Mouse (Mus musculus) MEL (cell line): ENCODE data around the gene Fsip1. TPM values are rescaled to one million over a fixed set of nuclear protein-coding genes. Genes with fewer than 3 reads are reported as not detected.

Source experiments
- DNase-seq: peaks from one replicate; pipeline ENCODE4 v3.0.0; 2011; ENCODE audit warnings: low read depth, low spot score
- H3K27ac ChIP-seq: 2 replicates; pipeline ENCODE4 v1.5.1; 2012; ENCODE audit warnings: low read depth, mild to moderate bottlenecking, control low read depth, low read length, moderate library complexity; ENCODE audit not compliant: control insufficient read depth
- H3K27me3 ChIP-seq, 2 experiments: fragments of 150-350 bp in 1 of 2; sonication (generic) in 1 of 2; 2 replicates each; pipeline ENCODE4 v1.6.1; 2012; ENCODE audit warnings: low read length in 2 of 2, mild to moderate bottlenecking in 2 of 2, improper control_type of control experiment in 1 of 2, moderate library complexity in 1 of 2; ENCODE audit not compliant: insufficient read depth in 2 of 2, control insufficient read depth in 1 of 2
- H3K36me3 ChIP-seq, 2 experiments: 2 replicates each; pipeline ENCODE4 v1.6.1; 2012 to 2014; ENCODE audit warnings: low read length in 2 of 2, improper control_type of control experiment in 1 of 2, inconsistent platforms in 1 of 2, mild to moderate bottlenecking in 1 of 2; ENCODE audit not compliant: insufficient read depth in 2 of 2, control insufficient read depth in 1 of 2
- H3K4me1 ChIP-seq, 2 experiments: fragments of 150-350 bp in 1 of 2; sonication (generic) in 1 of 2; 2 replicates each; pipeline ENCODE4 v1.6.1; 2012; ENCODE audit warnings: low read length in 2 of 2, improper control_type of control experiment in 1 of 2, mild to moderate bottlenecking in 1 of 2; ENCODE audit not compliant: insufficient read depth in 2 of 2, control insufficient read depth in 1 of 2
- H3K4me3 ChIP-seq, 2 experiments: fragments of 150-350 bp in 1 of 2; sonication (generic) in 1 of 2; 2 replicates each; pipeline ENCODE4 v1.5.1; 2012; ENCODE audit warnings: low read depth in 2 of 2, low read length in 2 of 2, mild to moderate bottlenecking in 2 of 2, moderate library complexity in 2 of 2, control low read depth in 1 of 2, improper control_type of control experiment in 1 of 2; ENCODE audit not compliant: control insufficient read depth in 1 of 2, insufficient read depth in 1 of 2
- H3K79me2 ChIP-seq: 2 replicates; pipeline ENCODE4 v1.6.1; 2012; ENCODE audit warnings: mild to moderate bottlenecking, low read length, moderate library complexity; ENCODE audit not compliant: control insufficient read depth, poor library complexity, insufficient read depth
- H3K9ac ChIP-seq: 2 replicates; pipeline ENCODE4 v1.6.1; 2012; ENCODE audit warnings: low read depth, mild to moderate bottlenecking, control low read depth, low read length, moderate library complexity; ENCODE audit not compliant: control insufficient read depth, poor library complexity, severe bottlenecking
- H3K9me3 ChIP-seq: fragments of 150-350 bp; sonication (generic); replicated peaks from 2 replicates; pipeline ENCODE4 v1.6.1; 2012; ENCODE audit warnings: mild to moderate bottlenecking, low read length, improper control_type of control experiment, moderate library complexity; ENCODE audit not compliant: insufficient read depth
- CTCF ChIP-seq, 3 experiments: IDR thresholded peaks in 2 of 3; conservative IDR thresholded peaks in 1 of 3; 2 replicates each; pipeline ENCODE4 v1.5.1; 2011 to 2012; ENCODE audit warnings: low read length in 3 of 3, low read depth in 2 of 3, mild to moderate bottlenecking in 2 of 3, improper control_type of control experiment in 1 of 3, inconsistent platforms in 1 of 3, mixed read lengths in 1 of 3, moderate library complexity in 1 of 3; ENCODE audit not compliant: control insufficient read depth in 1 of 3, insufficient read depth in 1 of 3, poor library complexity in 1 of 3, severe bottlenecking in 1 of 3
- GABPA ChIP-seq: IDR thresholded peaks from 2 replicates; pipeline ENCODE4 v1.6.1; 2012; ENCODE audit warnings: low read depth, mild to moderate bottlenecking, inconsistent platforms, low read length, improper control_type of control experiment, moderate library complexity
- GATA1 ChIP-seq: IDR thresholded peaks from 2 replicates; pipeline ENCODE4 v1.6.1; 2011; ENCODE audit warnings: low read depth, low read length, improper control_type of control experiment
- HCFC1 ChIP-seq: IDR thresholded peaks from 2 replicates; pipeline ENCODE4 v1.6.1; 2012; ENCODE audit warnings: low read depth, mild to moderate bottlenecking, inconsistent platforms, low read length, improper control_type of control experiment, moderate library complexity
- MAFK ChIP-seq: IDR thresholded peaks from 2 replicates; pipeline ENCODE4 v1.6.1; 2011; ENCODE audit warnings: low read depth, mild to moderate bottlenecking, low read length, improper control_type of control experiment, borderline replicate concordance
- MAX ChIP-seq: IDR thresholded peaks from 2 replicates; pipeline ENCODE4 v1.6.1; 2011; ENCODE audit warnings: low read length, improper control_type of control experiment
- MYB ChIP-seq: IDR thresholded peaks from 2 replicates; pipeline ENCODE4 v1.6.1; 2011; ENCODE audit warnings: mild to moderate bottlenecking, low read depth, low read length, improper control_type of control experiment
- POLR2AphosphoS5 ChIP-seq: IDR thresholded peaks from 2 replicates; pipeline ENCODE4 v1.6.1; 2012; ENCODE audit warnings: low read depth, borderline replicate concordance, mild to moderate bottlenecking, inconsistent platforms, low read length, moderate library complexity, mixed read lengths
- RAD21 ChIP-seq: IDR thresholded peaks from 2 replicates; pipeline ENCODE4 v1.6.1; 2011; ENCODE audit warnings: mild to moderate bottlenecking, low read depth, low read length, improper control_type of control experiment
- SMC3 ChIP-seq: IDR thresholded peaks from 2 replicates; pipeline ENCODE4 v1.6.1; 2011; ENCODE audit warnings: low read depth, low read length, improper control_type of control experiment
- USF1 ChIP-seq: IDR thresholded peaks from 2 replicates; pipeline ENCODE4 v1.6.1; 2014; ENCODE audit warnings: low read depth, mild to moderate bottlenecking, inconsistent platforms, low read length, improper control_type of control experiment, moderate library complexity
- ZC3H11A ChIP-seq: IDR thresholded peaks from 2 replicates; pipeline ENCODE4 v1.6.1; 2012; ENCODE audit warnings: low read depth, mild to moderate bottlenecking, inconsistent platforms, low read length, improper control_type of control experiment
- ZKSCAN1 ChIP-seq: IDR thresholded peaks from 2 replicates; pipeline ENCODE4 v1.6.1; 2012; ENCODE audit warnings: low read depth, mild to moderate bottlenecking, inconsistent platforms, low read length, improper control_type of control experiment, moderate library complexity
- ZMIZ1 ChIP-seq: IDR thresholded peaks from 2 replicates; pipeline ENCODE4 v1.6.1; 2012; ENCODE audit warnings: low read depth, mild to moderate bottlenecking, inconsistent platforms, low read length, improper control_type of control experiment, moderate library complexity
- polyA plus RNA-seq, 2 experiments: library from polyadenylated mRNA; stranded (reverse) in 1 of 2; unstranded in 1 of 2; fragments of >175 nt in 1 of 2; fragments of >200 nt in 1 of 2; gene quantifications; 2 replicates each; pipeline versions ENCODE4 v1.2.1 to v1.2.4; 2012; ENCODE audit warnings: low replicate concordance in 2 of 2, low read depth in 1 of 2; ENCODE audit not compliant: insufficient read length in 2 of 2, insufficient read depth in 1 of 2, missing spikeins in 1 of 2
- total RNA-seq: library from RNA; depleted of rRNA; stranded (reverse); fragments of 300-350 nt; gene quantifications from 2 replicates; pipeline ENCODE4 v1.2.3, GENCODE M21; 2012

Fsip1 gene
- total and polyA plus RNA-seq, 3 experiments, result not detected

- H3K4me3 ChIP-seq, result no peak overlapping the region
- H3K79me2 ChIP-seq, result no peaks in the 10 kb centered on the region
- no peaks in the 10 kb centered on the region for H3K27me3 ChIP-seq
- DNase-seq, result peak; percentile 74
- H3K9ac ChIP-seq, result no peak overlapping the region
- H3K9me3 ChIP-seq, result no peaks in the 10 kb centered on the region
- no peaks in the 10 kb centered on the region for H3K36me3 ChIP-seq
- no peak for TF ChIP-seq MAFK
- peak; percentile 64 for TF ChIP-seq SMC3
- peak; percentile 41 for TF ChIP-seq RAD21
- peak; percentile 66 to 81 (median 74) for TF ChIP-seq CTCF (IDR thresholded peaks at IDR 0.05 in 2 of 3, conservative IDR thresholded peaks at IDR 0.05 in 1 of 3; ENCODE audit: control insufficient read depth in 1 of 3, insufficient read depth in 1 of 3, low read depth in 2 of 3, low read length in 3 of 3, poor library complexity in 1 of 3, severe bottlenecking in 1 of 3)
- H3K27ac ChIP-seq, result no peak overlapping the region
- no peaks in the 10 kb centered on the region for H3K4me1 ChIP-seq
Measured at GRCm38 (mm10) chr2:118245914-118246313, 10.9 kb downstream of the Fsip1 start.

- no peaks in the 10 kb centered on the region for H3K36me3 ChIP-seq
- no peak for DNase-seq
- no peak overlapping the region for H3K9ac ChIP-seq
- H3K4me1 ChIP-seq, result no peaks in the 10 kb centered on the region
- no peak overlapping the region for H3K27ac ChIP-seq
- H3K27me3 ChIP-seq, result no peaks in the 10 kb centered on the region
- H3K79me2 ChIP-seq, result no peaks in the 10 kb centered on the region
- no peaks in the 10 kb centered on the region for H3K9me3 ChIP-seq
- TF ChIP-seq ZC3H11A (no peak), GATA1 (no peak), SMC3 (no peak), MAX (no peak), MAFK (no peak), ZKSCAN1 (no peak), ZMIZ1 (no peak), POLR2AphosphoS5 (no peak), HCFC1 (no peak), GABPA (no peak)
- H3K4me3 ChIP-seq, result no peak overlapping the region
Measured at GRCm38 (mm10) chr2:118236196-118236595, 20.6 kb downstream of the Fsip1 start.

GRCm38 (mm10) chr2:118235614-118236013, 21.2 kb downstream of the Fsip1 start:
- Histone ChIP-seq H3K9me3 (no peaks in the 10 kb centered on the region), H3K4me3 (no peak overlapping the region), H3K79me2 (no peaks in the 10 kb centered on the region), H3K4me1 (no peaks in the 10 kb centered on the region), H3K9ac (no peak overlapping the region), H3K36me3 (no peaks in the 10 kb centered on the region), H3K27ac (no peak overlapping the region), H3K27me3 (no peaks in the 10 kb centered on the region)
- DNase-seq, result no peak
- TF ChIP-seq USF1, result no peak
- TF ChIP-seq MYB, result no peak
